Mouse (Mus musculus): ENCODE measurements around the gene Epha2.

- TF ChIP-seq EP300 (IDR thresholded peaks at IDR 0.05; ENCODE audit: low read depth) (no peak), CTCF (IDR thresholded peaks at IDR 0.05; ENCODE audit: low read depth) (no peak)
Measured at GRCm38 (mm10) chr4:141337986-141338385, 36.9 kb downstream of the Epha2 start.

Measured in liver, embryonic 14.5 days (tissue).